Mouse (Mus musculus) liver, adult 2 months (tissue): ENCODE data around the gene Ebf1. TPM values are rescaled to one million over a fixed set of nuclear protein-coding genes. Genes with fewer than 3 reads are reported as not detected.

ENCODE experiments used
- DNase-seq: peaks from one replicate; pipeline ENCODE4 v3.0.0-alpha.2; 2011; ENCODE audit warnings: low read depth, low spot score; ENCODE audit errors: extremely low read depth
- H3K27ac ChIP-seq: fragments of 200-500 bp; replicated peaks from 2 replicates; pipeline ENCODE4 v1.5.1; 2012; ENCODE audit warnings: low read depth, mild to moderate bottlenecking, control low read depth, inconsistent platforms, low read length; ENCODE audit not compliant: insufficient read depth
- H3K27me3 ChIP-seq: fragments of 200-500 bp; 2 replicates; pipeline ENCODE4 v1.6.1; 2012; ENCODE audit warnings: mild to moderate bottlenecking, moderate library complexity, low read length, inconsistent platforms; ENCODE audit not compliant: control insufficient read depth, insufficient read depth
- H3K36me3 ChIP-seq: fragments of 200-500 bp; 2 replicates; pipeline ENCODE4 v1.6.1; 2012; ENCODE audit warnings: low read length, inconsistent platforms; ENCODE audit not compliant: control insufficient read depth, insufficient read depth
- H3K4me1 ChIP-seq: fragments of 200-500 bp; 2 replicates; pipeline ENCODE4 v1.6.1; 2011; ENCODE audit warnings: low read length; ENCODE audit not compliant: control insufficient read depth, insufficient read depth
- H3K4me3 ChIP-seq: fragments of 200-500 bp; 2 replicates; pipeline ENCODE4 v1.5.1; 2011; ENCODE audit warnings: low read depth, mild to moderate bottlenecking, control low read depth, low read length, moderate library complexity; ENCODE audit not compliant: insufficient read depth
- H3K79me2 ChIP-seq: fragments of 200-500 bp; 2 replicates; pipeline ENCODE4 v1.6.1; 2012; ENCODE audit warnings: inconsistent platforms, mild to moderate bottlenecking, low read length, moderate library complexity; ENCODE audit not compliant: control insufficient read depth, insufficient read depth
- H3K9ac ChIP-seq: fragments of 200-500 bp; 2 replicates; pipeline ENCODE4 v1.6.1; 2012; ENCODE audit warnings: low read depth, mild to moderate bottlenecking, control low read depth, inconsistent platforms, low read length
- CTCF ChIP-seq: fragments of 200-500 bp; IDR thresholded peaks from 2 replicates; pipeline ENCODE4 v1.5.1; 2011; ENCODE audit warnings: low read depth, low read length, control low read depth
- POLR2A ChIP-seq: fragments of 200-500 bp; IDR thresholded peaks from 2 replicates; pipeline ENCODE4 v1.6.1; 2011; ENCODE audit warnings: low read length, control low read depth; ENCODE audit not compliant: insufficient read depth; ENCODE audit errors: extremely low read depth
- WGBS: fragments of 180-500 bp; shearing (Covaris S2); methylation state at CpG from one replicate; pipeline ENCODE4 v1.1.7; 2018; 5-methylcytosine and 5-hydroxymethylcytosine counted together
- polyA plus RNA-seq: library from polyadenylated mRNA; depleted of rRNA; stranded (reverse); fragments of >200 nt; gene quantifications from 2 replicates; pipeline ENCODE4 v1.2.3, GENCODE M21; 2012
- total RNA-seq: library from RNA; depleted of rRNA; stranded (reverse); fragments of >200 nt; gene quantifications from 2 replicates; pipeline ENCODE4 v1.2.3, GENCODE M21; 2014

Gene Ebf1
- total and polyA plus RNA-seq, 2 experiments: 0.23 to 0.37 TPM

- Histone ChIP-seq H3K9ac (no peak overlapping the region), H3K79me2 (no peaks in the 10 kb centered on the region), H3K27ac (no peak overlapping the region), H3K27me3 (peaks cover 3% of the 10 kb centered on the region; the same call in 1 of the 2 replicates), H3K4me1 (no peaks in the 10 kb centered on the region), H3K4me3 (no peak overlapping the region), H3K36me3 (no peaks in the 10 kb centered on the region)
- DNase-seq: no peak
- 86% methylated on average over 7 of the region's 7 CpGs for WGBS
- TF ChIP-seq CTCF (no peak), POLR2A (no peak)
Observed at GRCm38 (mm10) chr11:44887691-44888090, 270.6 kb downstream of the Ebf1 start.

DNA sequence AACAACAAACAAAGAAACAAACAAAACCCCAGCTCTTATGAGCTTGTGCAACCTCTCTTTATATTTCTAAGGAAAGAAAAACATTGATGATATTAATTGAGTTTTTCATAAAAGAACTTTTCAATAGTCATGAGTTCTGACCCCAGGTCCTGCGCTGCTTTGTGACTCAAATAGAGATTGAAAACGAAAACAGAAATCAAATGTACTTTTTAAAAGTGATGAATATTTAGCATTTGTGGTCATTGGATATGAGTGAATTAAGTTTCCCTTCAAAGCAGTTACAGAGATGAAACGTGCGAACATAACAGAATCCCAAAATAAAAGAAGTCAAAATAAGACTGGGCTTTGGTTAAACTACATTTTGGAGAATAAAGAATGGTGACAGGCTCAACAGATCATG, 271.3 kb downstream of the Ebf1 start:
- Histone ChIP-seq H3K79me2 (no peaks in the 10 kb centered on the region), H3K27ac (no peak overlapping the region), H3K4me3 (no peak overlapping the region), H3K4me1 (no peaks in the 10 kb centered on the region), H3K36me3 (no peaks in the 10 kb centered on the region), H3K27me3 (peaks cover 3% of the 10 kb centered on the region; the same call in 1 of the 2 replicates), H3K9ac (no peak overlapping the region)
- 88% methylated on average over 4 of the region's 4 CpGs for WGBS
- DNase-seq: no peak
- TF ChIP-seq CTCF (no peak), POLR2A (no peak)

- Histone ChIP-seq H3K27ac (no peak overlapping the region), H3K36me3 (no peaks in the 10 kb centered on the region), H3K4me3 (no peak overlapping the region; the same call in 1 of the 2 replicates), H3K4me1 (peaks cover 3% of the 10 kb centered on the region; the same call in 1 of the 2 replicates), H3K79me2 (no peaks in the 10 kb centered on the region), H3K27me3 (peaks cover 11% of the 10 kb centered on the region; the same call in 1 of the 2 replicates), H3K9ac (no peak overlapping the region)
- TF ChIP-seq CTCF (no peak), POLR2A (no peak)
- no peak for DNase-seq
- WGBS: 53% methylated on average over 18 of the region's 18 CpGs
Observed at GRCm38 (mm10) chr11:44892814-44893521, 275.9 kb downstream of the Ebf1 start.

- H3K79me2 ChIP-seq: no peaks in the 10 kb centered on the region
- DNase-seq: no peak
- H3K27ac ChIP-seq: no peak overlapping the region
- TF ChIP-seq POLR2A (no peak), CTCF (no peak)
- H3K36me3 ChIP-seq: no peaks in the 10 kb centered on the region
- peaks cover 3% of the 10 kb centered on the region; the same call in 1 of the 2 replicates for H3K4me1 ChIP-seq
- H3K27me3 ChIP-seq: peaks cover 11% of the 10 kb centered on the region; the same call in 1 of the 2 replicates
- H3K9ac ChIP-seq: no peak overlapping the region
- H3K4me3 ChIP-seq: no peak overlapping the region
Observed at GRCm38 (mm10) chr11:44893986-44894385, 276.9 kb downstream of the Ebf1 start.

DNA sequence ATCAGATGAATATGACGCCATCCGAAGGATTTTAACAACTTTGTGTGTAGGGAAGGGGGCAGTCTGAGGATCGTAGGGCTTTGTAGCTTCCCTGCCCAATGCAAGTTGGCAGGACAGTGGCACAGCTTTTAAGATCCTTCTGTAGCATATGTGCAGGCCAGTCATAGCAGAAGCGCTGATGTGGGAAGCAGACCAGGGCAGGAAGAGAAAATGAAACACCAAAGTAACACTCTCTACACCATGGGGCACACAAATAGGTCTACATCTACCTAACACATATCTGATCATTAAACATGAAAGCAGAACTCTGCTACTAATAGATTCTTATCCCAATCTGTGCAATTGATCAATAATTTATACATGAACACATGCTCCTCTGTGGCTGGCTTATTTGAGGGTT, 277.7 kb downstream of the Ebf1 start:
- Histone ChIP-seq H3K4me1 (peaks cover 3% of the 10 kb centered on the region; the same call in 1 of the 2 replicates), H3K9ac (no peak overlapping the region), H3K79me2 (no peaks in the 10 kb centered on the region), H3K27ac (no peak overlapping the region), H3K36me3 (no peaks in the 10 kb centered on the region), H3K27me3 (peaks cover 11% of the 10 kb centered on the region; the same call in 1 of the 2 replicates), H3K4me3 (no peak overlapping the region)
- DNase-seq: no peak
- TF ChIP-seq POLR2A (no peak), CTCF (no peak)
- WGBS: 96% methylated on average over 4 of the region's 4 CpGs

DNA sequence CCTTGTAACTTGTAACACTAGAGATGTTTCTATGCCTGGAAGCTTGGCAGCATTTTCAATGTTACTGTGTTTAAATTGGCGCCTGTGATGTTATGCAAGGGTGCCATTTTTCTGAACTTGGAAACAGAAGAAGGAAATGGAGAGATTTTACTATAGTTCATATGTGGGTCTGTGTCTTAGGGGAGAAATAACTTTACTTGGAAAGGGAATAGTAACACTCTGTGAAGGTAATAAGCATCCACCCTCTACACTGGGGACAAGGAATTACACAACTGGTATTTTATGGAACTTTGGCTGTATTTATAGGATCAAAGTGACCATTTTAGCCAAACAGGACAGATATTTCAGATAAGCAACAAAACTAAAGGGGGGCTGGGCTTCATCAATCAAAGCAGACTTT, 278.8 kb downstream of the Ebf1 start:
- TF ChIP-seq CTCF (no peak), POLR2A (no peak)
- WGBS: 46% methylated on average over 1 of the region's 1 CpGs
- Histone ChIP-seq H3K79me2 (no peaks in the 10 kb centered on the region), H3K27ac (no peak overlapping the region), H3K9ac (no peak overlapping the region), H3K36me3 (no peaks in the 10 kb centered on the region), H3K4me3 (no peak overlapping the region), H3K27me3 (peaks cover 10% of the 10 kb centered on the region; the same call in 1 of the 2 replicates), H3K4me1 (peaks cover 3% of the 10 kb centered on the region; the same call in 1 of the 2 replicates)
- DNase-seq: peak; percentile 13
